Mouse (Mus musculus): ENCODE data around the gene Sirt2.

The Sirt2 gene

DNA sequence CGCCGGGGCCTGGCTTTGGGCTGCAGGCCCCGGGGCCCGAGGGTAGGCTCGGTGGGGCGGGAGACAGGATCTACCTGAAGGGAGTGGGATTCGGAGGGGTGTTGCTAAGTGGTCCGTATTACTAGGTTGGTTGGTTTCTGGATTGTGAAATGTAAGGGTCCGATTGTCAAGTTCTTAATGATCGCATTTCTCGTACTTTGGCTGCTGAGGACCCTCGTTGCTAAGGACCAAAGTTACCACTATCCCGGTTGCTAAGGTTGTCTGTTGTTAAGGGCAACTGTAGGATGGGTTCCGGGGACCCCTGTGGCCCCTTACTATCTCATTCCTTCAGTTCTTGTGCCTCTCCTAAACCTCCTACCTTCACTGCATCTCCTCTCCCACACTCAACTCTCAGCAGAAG, 375 bp downstream of the Sirt2 start:
- peak; percentile 8 for DNase-seq (ENCODE audit: low spot score)

DNA sequence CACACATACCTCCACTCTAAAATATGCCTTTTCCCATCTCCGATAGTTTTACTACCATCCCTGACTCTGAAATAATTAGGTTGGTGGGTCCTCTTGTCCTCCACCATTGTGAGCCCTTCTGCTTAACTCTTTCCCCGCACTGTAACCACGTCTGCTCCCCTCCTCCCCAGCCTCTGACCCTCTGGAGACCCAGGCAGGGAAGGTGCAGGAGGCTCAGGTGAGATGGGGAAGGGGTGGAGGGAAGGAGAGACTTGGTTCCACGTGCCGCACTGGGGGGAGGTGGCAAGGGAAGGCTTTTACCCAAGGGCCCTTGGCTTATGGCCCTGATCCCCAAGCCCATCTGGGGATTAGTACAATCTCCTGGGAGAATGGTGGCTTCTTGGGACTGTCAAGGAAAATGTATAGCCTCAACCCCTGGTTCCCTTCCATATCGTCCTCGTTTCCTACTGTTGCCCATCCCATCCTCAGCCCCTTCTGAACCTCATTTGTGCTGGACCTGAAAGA, 979 bp downstream of the Sirt2 start, which contains the start of gene Nfkbib:
Gene Nfkbib (minus strand): TSS at position 51 of the 504 bp plus-strand sequence.
- DNase-seq (ENCODE audit: low spot score) = no peak

DNA sequence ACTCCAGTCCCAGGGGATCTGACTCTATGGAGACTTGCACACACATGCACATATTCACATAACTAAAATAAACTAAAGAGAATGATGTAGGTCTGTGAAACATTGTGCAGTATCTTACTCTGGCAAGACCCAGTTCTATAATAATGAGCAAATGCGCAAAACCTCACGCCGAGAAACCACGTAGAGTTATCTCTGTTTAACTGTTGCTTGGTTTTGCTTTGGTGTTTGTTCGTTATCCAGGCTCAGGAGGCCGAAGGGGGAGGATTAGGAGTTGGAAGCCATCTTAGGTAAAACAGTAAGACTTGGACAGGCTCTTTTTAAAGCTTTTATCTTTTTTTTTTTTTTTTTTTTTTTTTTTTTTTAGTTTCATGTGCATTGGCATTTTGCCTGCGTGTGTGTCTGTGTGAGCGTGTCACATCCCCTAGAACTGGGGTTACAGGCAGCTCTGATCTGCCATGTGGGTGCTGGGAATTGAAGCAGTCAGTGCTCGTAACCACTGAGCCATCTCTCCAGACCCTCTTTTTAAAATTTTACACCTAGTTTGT, 3.0 kb downstream of the Sirt2 start:
- DNase-seq (ENCODE audit: low spot score) = no peak

DNA sequence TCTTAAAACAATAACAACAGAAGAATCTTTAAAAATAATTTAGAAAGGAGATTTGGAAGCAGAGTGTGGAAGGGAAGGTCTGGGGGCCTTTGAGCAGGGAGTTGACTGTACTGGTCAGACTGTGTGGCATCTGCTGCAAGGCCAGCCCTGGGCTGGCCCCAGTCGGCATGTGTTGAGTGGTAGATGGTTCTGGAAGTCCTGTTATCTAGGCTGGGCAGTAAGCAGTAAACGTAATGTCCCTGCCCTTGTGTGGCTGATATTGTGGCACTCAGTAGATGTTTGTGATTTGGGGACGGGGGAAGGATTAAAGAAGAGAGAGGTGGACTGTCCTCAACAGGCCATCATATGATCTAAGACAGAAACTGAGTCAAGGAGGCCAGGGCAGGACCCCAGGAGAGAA, 3.8 kb downstream of the Sirt2 start:
- no peak for DNase-seq (ENCODE audit: low spot score)

DNA sequence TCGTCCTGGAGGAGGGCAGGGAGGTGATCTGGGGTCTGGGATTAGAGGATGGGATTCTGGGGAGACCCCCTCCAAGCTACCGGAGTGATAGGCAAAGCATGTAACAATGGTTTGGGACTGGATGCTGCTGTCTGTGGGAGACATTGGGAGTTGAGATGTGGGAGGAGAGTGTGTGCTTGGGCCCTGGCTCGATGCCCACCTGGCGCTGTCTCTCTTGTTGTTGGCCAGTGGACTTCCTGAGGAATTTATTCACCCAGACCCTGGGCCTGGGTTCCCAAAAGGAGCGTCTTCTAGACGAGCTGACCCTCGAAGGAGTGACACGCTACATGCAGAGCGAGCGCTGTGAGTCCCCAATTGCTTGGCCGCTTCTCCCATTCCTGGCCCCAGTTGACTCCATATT, 5.3 kb downstream of the Sirt2 start:
- DNase-seq (ENCODE audit: low spot score) = no peak

DNA sequence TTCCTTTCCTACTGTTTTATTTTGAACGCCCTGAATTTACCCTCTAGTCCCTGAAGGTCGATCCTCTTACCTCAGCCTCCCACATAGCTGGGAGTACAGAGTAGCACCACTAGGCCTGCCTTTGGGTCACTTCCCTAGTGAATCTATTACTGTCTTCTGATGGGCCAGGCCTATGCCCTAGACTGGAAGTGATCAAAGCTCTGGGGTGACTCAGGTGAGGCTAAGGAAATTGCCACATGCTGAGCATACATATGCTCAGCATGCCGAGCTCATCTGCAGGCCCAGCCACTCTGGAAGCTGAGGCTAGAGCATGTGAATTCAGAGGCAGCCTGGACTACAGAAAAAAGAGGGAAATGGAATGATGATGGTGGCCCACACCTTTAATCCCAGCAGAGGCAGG, 6.6 kb downstream of the Sirt2 start:
- no peak for DNase-seq (ENCODE audit: low spot score)

DNA sequence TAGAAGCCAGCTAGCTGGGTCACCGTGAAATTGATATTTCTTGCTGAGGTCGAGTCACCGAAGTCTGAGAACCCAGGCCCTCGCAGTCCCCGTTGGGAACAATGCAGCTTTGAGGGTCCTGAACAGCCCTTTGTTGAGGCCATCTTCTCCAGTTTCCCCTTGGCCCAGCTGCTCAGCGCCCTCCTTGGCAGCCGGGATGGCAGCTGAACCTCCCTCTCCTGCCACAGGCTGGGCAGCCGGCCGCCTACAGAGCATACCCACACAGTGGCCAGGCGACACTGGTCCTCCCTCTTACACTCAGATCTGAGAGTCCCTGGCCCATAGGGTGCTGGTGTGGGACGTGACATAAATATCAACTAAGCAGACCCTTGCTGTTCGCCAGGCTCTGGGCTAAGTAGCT, 7.6 kb downstream of the Sirt2 start:
- no peak for DNase-seq (ENCODE audit: low spot score)

DNA sequence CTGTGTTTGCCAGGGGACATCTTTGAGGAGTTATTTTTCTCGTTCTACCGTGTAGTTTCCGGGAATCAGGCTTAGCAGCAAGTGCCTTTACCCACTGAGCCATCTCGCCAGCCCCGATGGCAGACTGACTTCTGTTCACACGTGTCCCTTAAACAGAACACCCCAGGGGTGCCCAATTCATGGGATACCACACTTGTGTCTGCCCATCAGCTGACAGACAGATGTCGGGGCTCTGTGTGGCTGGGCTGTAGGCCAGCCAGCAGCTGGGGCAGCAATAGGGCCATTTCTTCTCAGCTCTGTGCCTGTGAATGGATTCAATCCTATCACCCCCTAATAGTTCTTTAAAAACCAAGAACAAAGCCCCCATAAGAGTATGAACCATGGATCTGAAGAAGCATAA, 8.6 kb downstream of the Sirt2 start:
- no peak for DNase-seq (ENCODE audit: low spot score)

DNA sequence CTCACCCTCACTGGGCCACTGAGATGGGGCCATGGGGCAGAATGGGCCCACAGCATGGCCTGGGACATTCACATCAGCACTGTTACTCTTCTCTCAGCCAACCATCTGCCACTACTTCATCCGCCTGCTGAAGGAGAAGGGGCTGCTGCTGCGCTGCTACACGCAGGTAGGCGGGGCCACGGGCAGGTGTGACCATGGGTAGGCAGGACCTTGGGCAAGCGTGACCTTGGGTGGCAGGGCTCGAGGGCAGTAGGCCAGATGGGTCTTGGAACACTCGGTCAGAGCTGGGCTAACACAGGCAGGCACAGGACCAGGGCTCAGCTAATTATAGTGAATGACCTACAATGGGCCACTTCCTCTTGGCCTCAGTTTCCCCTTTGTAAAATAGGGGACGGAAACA, 12.3 kb downstream of the Sirt2 start:
- no peak for DNase-seq (ENCODE audit: low spot score)

DNA sequence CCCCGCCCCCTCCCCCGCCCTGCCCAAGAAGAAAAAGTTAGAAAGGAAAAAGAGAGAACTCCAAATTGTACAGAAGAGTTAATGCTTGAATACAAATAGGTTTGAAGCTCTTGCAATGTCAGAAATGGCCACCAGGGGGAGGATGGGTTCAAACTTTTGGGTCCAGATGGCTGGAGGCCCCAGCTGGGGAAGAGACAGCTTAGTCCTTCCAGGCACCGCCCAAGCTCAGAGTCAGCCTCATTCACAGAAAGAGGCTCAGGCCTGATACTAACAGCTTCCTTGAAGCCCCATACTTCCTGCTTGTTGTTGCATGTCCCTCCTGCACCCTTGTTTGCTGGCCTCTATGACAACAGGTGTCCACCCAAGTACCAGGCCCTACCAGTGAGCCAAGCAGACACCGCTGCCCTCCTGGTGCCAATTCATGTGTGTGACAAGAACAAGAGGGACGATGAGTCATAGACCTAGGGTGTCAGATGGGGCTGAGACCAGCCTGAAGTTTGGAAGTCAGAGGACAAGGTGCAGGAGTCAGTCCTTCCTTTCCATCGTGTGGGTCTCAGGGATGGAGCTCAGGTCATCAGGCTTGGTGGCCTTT, 13.6 kb downstream of the Sirt2 start:
- peak; percentile 92 for DNase-seq (ENCODE audit: low spot score)

DNA sequence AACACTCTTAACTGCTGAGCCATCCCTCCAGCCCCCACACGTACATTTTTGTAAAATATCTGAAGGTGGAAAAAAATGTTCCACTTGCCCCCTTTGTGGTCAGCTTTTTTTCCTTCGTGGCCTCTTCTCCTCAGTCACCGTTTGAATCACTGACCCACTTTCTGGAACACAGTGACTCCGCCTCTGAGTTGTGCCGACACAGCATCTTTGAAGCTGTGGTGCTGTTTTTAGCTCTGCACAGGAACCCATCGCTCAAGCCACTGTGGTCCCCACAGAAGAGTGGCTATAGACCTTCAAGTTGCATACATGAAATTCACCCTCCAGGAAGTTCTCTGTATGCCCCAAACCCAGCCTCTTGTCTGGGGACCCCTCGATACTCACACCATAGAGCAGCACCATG, 14.3 kb downstream of the Sirt2 start:
- DNase-seq (ENCODE audit: low spot score) = no peak

DNA sequence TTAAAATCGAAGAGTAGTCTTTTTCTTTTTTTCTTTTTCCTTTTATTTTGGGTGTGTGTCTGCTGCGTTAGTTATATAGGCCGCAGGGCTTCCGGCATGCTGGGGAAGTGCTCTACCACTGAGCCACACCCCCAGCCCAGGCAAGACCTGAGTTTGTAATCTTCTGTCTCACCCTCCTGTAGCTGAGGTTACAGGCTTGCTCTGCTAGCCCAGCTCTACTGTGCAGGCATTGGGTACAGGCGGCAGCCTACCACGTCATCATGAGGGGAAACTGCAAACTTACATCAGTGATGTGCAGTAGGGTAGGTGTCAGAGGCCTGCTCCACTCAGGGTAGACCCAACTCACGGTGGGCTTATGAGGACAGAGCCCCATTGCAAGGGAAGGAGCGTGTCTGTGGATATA, 14.7 kb downstream of the Sirt2 start:
- no peak for DNase-seq (ENCODE audit: low spot score)

DNA sequence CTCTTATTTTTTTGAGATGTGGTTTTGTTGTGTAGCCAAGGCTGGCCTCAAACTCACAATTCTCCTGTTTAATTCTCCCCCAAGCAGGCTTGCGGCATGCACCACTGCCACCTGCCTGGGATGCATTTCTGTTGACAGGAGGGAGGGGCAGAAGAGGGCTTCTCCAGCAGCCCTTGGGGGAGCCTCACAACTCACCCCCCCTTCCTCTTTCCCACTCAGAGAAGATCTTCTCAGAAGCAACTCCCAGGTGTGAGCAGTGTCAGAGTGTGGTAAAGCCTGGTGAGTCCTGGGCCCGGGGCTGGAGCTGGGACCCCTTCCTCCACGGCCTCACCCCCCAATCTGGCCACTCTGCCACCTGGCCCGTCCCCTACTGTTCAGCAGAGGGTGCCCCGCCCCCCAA, 18.6 kb downstream of the Sirt2 start:
- no peak for DNase-seq (ENCODE audit: low spot score)

DNA sequence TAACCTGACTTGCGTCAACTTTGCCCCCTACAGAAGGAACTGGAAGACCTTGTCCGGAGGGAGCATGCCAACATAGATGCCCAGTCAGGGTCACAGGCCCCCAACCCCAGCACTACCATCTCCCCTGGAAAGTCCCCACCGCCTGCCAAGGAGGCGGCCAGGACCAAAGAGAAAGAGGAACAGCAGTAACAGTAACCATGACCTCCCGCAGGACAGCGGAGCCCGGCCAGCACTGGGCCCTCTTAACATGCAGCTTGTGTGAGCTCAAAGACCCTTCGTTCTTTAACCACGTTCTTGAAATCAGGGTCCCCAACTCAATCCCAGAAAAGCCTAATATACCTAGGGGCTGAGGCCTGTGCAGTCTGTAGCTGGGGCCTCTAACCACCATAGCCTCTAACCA, 21.3 kb downstream of the Sirt2 start:
- no peak for DNase-seq (ENCODE audit: low spot score)

DNA sequence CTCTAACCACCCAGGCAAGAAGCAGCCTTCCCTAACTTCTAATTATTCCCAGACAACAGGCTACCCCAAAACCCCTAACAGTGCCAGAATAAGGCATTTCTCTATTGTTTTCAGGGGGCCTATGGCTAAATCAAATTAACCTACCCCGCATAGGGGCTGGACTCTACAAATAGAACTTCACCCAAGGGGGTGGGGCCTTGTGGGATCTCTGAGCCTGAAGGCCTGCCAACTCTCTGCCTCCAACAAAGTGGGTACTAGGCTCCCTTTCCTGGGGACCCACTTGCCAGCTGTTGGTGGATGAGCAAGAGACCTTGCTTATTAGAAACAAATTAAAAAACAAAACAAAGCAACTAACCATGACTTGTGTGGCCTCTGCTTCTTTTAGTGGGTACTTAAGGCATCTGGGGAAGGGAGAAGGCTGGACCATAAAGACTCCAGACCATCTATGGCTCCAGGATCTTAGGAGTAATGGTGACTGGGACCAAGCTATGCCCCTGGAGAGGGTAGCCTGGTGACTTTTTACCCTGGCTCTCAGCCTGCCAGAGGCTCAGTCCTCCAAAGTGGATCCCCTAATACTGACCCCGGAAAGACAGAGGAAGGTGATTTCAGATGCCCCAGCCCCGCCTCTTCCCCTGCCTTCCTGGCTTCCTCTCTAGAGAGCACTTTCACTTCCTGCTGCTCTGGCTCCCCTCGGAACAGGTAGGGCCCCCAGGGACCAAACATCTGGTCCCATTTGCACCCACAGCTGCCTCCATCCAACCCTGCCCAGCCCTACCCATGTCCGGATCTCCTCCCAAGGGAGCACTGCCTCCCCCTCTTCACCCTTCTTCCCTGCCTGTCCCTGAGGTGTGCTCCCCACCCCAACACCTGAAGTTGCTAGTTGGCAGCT, 22.0 kb downstream of the Sirt2 start, which contains the start of gene Rinl:
Gene Rinl (plus strand): TSS at position 663 of the 889 bp plus-strand sequence.
- no peak for DNase-seq (ENCODE audit: low spot score)

DNA sequence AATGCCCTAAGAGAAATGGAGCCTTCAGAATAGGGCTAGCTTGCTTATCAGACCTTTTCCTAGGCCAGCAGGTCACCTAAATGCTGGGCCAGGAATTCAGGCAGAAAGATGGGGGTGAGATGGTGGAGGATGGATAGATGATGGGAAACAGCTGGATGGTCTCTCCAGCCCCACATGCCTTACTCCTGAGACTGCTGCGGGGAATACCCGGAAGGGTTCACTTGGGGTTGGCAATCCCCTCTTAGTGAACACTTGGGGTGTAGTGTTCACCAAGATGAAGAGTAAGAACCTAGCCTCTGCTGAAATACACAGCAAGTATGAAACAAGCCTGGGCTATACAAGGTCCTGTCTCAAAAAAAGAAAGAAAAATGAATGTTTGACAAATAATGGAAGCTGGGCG, 22.7 kb downstream of the Sirt2 start:
- no peak for DNase-seq (ENCODE audit: low spot score)

DNA sequence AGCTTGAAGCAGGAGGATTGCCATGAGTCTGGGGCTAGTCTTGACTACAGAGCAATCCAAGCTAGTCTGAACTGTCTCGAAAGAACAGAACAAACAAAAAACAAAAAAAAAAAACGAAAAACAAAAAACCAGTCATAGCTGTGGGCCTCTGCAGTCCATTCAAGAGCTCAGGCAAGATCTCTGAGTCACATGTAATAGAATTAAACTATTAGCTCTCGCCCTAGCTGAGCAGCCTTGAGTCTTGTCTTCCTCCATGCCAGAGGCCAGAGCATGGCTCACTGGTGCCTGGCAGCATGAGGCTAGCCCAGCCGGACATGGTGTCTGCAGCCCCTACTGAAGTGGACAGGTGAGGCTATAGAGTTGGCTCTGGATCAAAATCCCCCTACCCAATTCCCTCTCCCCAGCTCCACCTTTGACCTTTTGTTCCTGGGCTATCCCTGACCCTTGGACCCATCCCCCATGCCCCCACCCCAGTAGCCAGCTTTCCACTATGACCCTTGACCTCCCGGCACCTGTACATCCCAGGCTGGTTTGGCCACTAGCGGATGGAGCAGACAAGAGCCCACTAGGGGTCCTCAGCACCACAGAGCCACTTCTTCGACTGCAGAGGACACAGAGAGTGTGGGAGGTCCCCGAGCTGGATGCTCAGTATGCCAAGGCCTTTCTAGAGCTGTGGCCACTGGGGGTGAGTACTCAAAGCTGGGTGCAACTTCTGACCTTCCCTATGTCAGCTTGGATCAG, 23.7 kb downstream of the Sirt2 start:
- DNase-seq (ENCODE audit: low spot score) = no peak

DNA sequence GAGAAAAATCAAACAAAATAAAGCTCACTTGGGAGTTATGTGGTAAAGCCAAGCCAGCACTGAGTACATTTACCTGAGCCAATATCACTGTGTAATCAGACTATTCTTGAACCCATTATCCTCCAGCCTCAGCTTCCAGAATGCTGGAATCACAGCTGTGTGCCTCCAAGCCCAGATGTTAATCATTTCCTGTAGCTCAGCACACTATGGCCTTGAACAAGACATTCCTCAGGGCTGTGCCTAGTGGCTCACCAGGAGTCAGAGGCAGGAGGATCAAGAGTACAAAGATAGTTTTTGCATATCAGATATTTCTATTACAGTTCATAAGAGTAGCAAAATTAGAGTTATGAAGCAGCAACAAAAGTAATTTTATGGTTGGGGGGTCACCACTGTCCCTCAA, 25.2 kb downstream of the Sirt2 start:
- no peak for DNase-seq (ENCODE audit: low spot score)

DNA sequence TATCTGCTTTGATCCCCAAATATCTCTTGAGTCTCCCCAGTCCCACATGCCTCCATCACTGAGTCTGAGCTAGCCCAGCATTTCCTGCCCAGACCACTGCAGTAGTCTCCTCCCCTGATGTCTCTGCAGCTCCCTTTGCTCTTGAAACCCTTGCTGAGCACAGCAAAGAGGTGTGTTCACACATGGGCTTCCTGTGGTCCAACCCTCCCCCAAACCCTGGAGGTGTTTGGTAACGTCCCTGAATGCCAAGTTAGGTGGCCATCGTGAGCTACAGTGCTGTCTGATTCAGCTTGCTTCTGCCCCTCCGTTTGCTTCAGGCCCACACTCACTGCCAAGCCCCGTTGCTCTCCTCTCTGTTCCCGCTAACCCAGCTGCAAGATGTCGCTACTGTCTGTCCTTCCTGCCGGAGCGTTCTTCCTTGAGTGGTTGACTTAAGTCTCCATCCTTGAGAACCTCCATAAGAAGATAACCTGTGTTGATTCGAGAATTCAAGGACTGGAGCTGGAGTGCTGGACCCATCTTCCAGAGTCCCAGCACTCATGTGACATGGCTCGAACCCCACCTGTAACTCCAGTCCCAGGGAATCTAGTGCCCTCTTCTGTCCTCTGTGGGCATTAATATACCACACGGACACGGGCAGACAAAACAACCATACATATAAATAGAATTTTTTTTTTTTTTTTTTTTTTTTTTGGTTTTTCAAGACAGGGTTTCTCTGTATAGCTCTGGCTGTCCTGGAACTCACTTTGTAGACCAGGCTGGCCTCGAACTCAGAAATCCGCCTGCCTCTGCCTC, 26.1 kb downstream of the Sirt2 start:
- no peak for DNase-seq (ENCODE audit: low spot score)

DNA sequence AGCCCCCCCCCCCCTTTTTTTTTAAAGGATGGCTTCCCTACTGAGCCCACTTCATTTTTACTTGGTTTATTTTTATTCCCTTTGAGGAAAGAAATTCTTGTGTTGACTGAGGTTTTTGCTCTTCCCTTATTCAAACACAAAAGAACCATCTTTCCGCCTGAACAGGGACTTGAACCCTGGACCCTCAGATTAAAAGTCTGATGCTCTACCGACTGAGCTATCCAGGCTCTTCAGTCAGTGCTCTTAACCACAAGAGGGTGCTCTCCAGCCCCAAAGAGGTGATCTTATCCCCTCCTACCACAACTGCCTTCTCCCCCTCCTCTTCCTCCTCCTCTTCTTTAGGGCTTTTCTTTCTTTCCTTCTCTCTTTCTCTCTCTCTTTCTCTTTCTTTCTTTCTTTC, 27.3 kb downstream of the Sirt2 start:
- peak; percentile 38 for DNase-seq (ENCODE audit: low spot score)

DNA sequence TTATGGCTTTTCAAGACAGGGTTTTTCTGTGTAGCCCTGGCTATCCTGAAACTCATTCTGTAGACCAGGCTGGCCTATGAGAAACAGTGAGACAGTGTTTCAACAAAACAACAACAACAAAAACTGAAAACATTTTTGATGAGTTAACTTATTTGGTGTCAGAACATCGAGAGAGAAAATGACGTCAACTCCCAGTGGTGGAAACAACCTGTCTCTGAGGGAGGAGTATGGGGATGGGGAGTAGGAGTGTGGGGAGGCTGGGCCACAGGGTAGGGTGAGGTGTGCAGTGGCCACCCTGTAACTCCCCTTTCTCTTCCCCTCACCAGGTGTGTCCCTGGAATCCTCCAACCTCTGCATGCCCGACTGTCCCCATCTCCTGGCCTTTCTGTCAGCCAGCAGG, 28.0 kb downstream of the Sirt2 start:
- DNase-seq (ENCODE audit: low spot score) = no peak

DNA sequence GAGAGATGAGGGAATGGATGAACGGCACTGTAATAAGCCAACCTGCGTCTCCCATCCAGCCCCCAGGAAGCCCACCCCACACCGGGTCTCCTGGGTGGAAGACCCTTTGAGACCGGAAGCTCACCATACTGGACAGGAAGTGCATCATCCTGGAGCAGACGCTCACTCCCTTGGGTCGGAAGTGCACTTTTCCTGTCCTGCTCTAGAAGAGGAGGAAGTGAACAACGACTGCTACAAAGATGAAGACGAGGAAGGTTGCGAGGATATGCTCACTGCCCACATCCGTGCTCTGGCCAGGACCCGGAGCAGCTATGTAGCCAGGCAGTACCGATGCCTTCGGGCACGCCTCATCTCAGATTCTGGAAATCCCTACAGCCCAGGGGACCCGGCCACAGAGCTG, 29.3 kb downstream of the Sirt2 start:
- DNase-seq (ENCODE audit: low spot score) = no peak

All from adipocyte (in vitro differentiated cells).